Mouse (Mus musculus): Measurements from ENCODE around the gene Klf8. TPM values are rescaled to one million over a fixed set of nuclear protein-coding genes. Genes with fewer than 3 reads are reported as not detected.
"Not testable (repeated sequence)": the region's sequence is repeated elsewhere in the genome, so short reads cannot be mapped to it uniquely, and the experiment has no call there.

Klf8 gene
- 0.59 and 0.90 TPM in 2 replicates for polyA plus RNA-seq (2016; fragmentation: Nextera tagmentation; extraction: Ambion mirVana)

GRCm38 (mm10) chrX:153237304-153237919, at the start of gene Klf8:
TSS of gene Klf8 (plus strand) at chrX:153237466.
- no peaks in the 10 kb centered on the region for H3K36me3 ChIP-seq
- 0 out of 2 replicates have a peak, but pooled peaks cover 4% of the 10 kb centered on the region for H3K4me1 ChIP-seq
- WGBS: 24% methylated on average over 17 of the region's 17 CpGs
- no peak for DNase-seq (ENCODE audit: low spot score)
- peaks cover 76% of the 10 kb centered on the region for H3K27me3 ChIP-seq (ENCODE audit: low read depth, poor library complexity, severe bottlenecking)
- H3K4me3 ChIP-seq: peak within 1 kb of the TSS; percentile 60
- peak within 1 kb of the TSS; percentile 61 for H3K27ac ChIP-seq
- no peaks in the 10 kb centered on the region for H3K9me3 ChIP-seq (replicated peaks)

GRCm38 (mm10) chrX:153199185-153199584, 38.1 kb upstream of the Klf8 start:
- WGBS: 80% methylated on average over 2 of the region's 2 CpGs
- H3K4me3 ChIP-seq; H3K9me3 ChIP-seq (replicated peaks); H3K27ac ChIP-seq; H3K36me3 ChIP-seq; H3K4me1 ChIP-seq; DNase-seq (ENCODE audit: low spot score); H3K27me3 ChIP-seq (ENCODE audit: low read depth, poor library complexity, severe bottlenecking): not testable (repeated sequence)

DNA sequence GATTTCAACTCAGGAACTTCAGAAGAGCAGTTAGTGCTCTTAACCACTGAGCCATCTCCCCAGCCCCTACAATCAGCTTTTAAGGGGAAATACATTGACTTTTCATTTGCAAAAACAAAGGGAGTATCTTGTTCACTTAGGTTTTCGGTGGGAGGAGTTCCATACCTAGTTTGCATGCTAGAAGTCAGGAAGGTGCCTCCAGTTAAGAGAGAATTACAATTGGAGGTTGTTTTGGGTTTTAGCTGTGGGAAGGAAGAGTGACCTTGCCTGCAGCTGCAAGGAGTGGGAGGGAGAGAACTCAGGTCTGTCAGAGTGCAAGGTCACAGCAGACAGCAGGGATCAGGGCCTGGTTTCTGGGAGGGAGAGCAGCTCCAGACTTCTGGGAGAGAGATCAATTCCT, 26.2 kb upstream of the Klf8 start:
- Histone ChIP-seq H3K9me3 (replicated peaks) (no peaks in the 10 kb centered on the region), H3K27me3 (ENCODE audit: low read depth, poor library complexity, severe bottlenecking) (peaks cover 40% of the 10 kb centered on the region), H3K27ac (no peak overlapping the region), H3K4me3 (no peak overlapping the region), H3K36me3 (no peaks in the 10 kb centered on the region), H3K4me1 (no peaks in the 10 kb centered on the region)
- no peak for DNase-seq (ENCODE audit: low spot score)
- 60% methylated on average over 1 of the region's 1 CpGs for WGBS

GRCm38 (mm10) chrX:153231240-153231639, 6.0 kb upstream of the Klf8 start:
- 66% methylated on average over 2 of the region's 2 CpGs for WGBS
- H3K4me3 ChIP-seq: no peak overlapping the region
- no peaks in the 10 kb centered on the region for H3K4me1 ChIP-seq
- no peaks in the 10 kb centered on the region for H3K36me3 ChIP-seq
- peaks cover 64% of the 10 kb centered on the region; the same call in 1 of the 2 replicates for H3K27me3 ChIP-seq (ENCODE audit: low read depth, poor library complexity, severe bottlenecking)
- H3K27ac ChIP-seq: no peak overlapping the region
- no peaks in the 10 kb centered on the region for H3K9me3 ChIP-seq (replicated peaks)
- DNase-seq (ENCODE audit: low spot score): no peak

DNA sequence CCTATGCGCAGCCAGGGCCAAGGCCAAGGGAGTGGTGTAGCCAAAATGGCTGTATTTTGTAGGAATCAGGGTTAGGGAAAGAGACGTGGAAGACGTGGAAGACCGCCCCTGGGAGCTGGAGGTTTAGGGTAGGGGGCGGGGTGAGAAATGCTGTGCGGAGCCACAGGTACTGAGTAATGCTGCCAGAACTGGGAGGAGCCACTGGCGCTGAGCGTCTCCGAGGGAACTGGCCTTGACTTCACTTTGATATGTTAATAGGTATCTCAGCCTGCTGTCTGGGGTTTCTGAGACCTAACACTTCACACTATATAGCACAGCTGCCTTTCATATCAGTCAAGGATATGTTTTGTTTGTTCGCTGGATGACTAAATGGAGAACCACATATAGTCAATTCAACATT, 4.0 kb upstream of the Klf8 start:
- 0 out of 2 replicates have a peak, but pooled peaks cover 4% of the 10 kb centered on the region for H3K4me1 ChIP-seq
- no peaks in the 10 kb centered on the region for H3K9me3 ChIP-seq (replicated peaks)
- DNase-seq (ENCODE audit: low spot score): no peak
- no peaks in the 10 kb centered on the region for H3K36me3 ChIP-seq
- no peak overlapping the region for H3K4me3 ChIP-seq
- H3K27me3 ChIP-seq (ENCODE audit: low read depth, poor library complexity, severe bottlenecking): peaks cover 77% of the 10 kb centered on the region
- no peak overlapping the region for H3K27ac ChIP-seq
- 15% methylated on average over 8 of the region's 10 CpGs for WGBS

- no peaks in the 10 kb centered on the region for H3K9me3 ChIP-seq (replicated peaks)
- 0 out of 2 replicates have a peak, but pooled peaks cover 4% of the 10 kb centered on the region for H3K4me1 ChIP-seq
- H3K27ac ChIP-seq: peak overlapping the region; percentile 61
- WGBS: 23% methylated on average over 23 of the region's 23 CpGs
- DNase-seq (ENCODE audit: low spot score): peak; percentile 41
- peaks cover 77% of the 10 kb centered on the region for H3K27me3 ChIP-seq (ENCODE audit: low read depth, poor library complexity, severe bottlenecking)
- H3K36me3 ChIP-seq: no peaks in the 10 kb centered on the region
- peak overlapping the region; percentile 60 for H3K4me3 ChIP-seq
Measured at GRCm38 (mm10) chrX:153237920-153238504, 746 bp downstream of the Klf8 start.

DNA sequence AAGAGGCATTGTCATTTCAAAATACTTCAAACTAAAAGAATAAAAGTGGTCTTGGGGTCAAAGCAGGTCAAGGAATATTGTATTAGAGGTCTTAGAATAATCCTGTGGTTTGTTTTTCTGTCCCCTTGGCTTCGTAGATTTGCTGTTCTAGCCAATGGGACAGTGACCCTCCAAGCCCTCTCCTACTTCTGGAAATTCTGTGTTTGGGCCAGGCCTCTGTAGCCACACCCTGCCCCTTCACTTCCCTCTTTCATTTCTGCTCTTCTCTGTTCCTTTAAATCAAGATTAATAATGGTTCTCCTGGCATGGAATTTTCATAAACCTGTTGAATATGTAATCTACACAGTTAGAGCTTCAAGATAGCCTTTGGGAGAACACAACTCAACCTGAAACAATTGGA, 17.0 kb downstream of the Klf8 start:
- Histone ChIP-seq H3K4me1 (no peaks in the 10 kb centered on the region), H3K9me3 (replicated peaks) (no peaks in the 10 kb centered on the region), H3K27ac (no peak overlapping the region), H3K4me3 (no peak overlapping the region), H3K36me3 (no peaks in the 10 kb centered on the region), H3K27me3 (ENCODE audit: low read depth, poor library complexity, severe bottlenecking) (peaks cover 25% of the 10 kb centered on the region; the same call in 1 of the 2 replicates)
- 83% methylated on average over 1 of the region's 1 CpGs for WGBS
- DNase-seq (ENCODE audit: low spot score): no peak

DNA sequence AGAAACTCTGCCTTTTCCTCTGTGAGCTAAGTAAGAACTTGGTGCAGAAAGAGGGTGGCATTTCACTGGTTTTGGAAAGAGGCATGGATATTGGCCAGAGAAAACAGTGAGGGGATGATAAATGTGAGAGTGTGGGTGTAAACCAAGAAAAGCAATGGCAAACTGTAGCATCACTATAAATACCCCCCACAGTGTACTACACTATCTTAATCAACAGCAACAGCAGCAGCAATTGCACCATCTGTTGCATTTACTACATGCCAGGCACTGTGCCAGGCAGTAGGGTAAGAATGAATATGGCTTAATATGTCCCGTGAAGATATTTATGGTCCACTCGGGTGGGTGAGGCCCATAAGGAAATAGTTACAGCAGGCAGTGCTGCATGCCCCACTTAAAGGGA, 18.2 kb downstream of the Klf8 start:
- WGBS: 92% methylated on average over 2 of the region's 2 CpGs
- Histone ChIP-seq H3K9me3 (replicated peaks) (no peaks in the 10 kb centered on the region), H3K27me3 (ENCODE audit: low read depth, poor library complexity, severe bottlenecking) (peaks cover 26% of the 10 kb centered on the region; the same call in 1 of the 2 replicates), H3K36me3 (no peaks in the 10 kb centered on the region), H3K4me3 (no peak overlapping the region), H3K27ac (no peak overlapping the region), H3K4me1 (no peaks in the 10 kb centered on the region)
- no peak for DNase-seq (ENCODE audit: low spot score)

DNA sequence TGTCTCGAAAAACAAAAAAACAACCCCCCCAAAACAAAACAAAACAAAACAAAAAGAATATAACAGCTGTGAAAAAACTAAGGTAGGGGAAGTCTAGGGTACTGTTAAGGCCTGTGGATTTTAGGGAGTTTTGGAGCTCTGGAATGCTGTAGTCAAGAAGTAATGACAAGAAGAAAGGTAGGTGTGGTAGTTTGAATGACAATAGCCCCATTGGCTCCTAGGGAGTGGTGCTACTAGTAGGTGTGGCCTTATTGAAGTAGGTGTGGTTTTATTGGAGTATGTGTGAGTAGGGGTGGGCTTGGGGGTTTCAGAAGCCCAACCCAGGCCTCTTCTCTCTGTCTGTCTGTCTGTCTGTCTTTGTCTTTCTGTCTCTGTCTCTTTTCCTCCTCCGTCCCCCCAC, 44.9 kb downstream of the Klf8 start:
- Histone ChIP-seq H3K36me3 (no peaks in the 10 kb centered on the region), H3K9me3 (replicated peaks) (no peaks in the 10 kb centered on the region), H3K4me3 (no peak overlapping the region), H3K27me3 (ENCODE audit: low read depth, poor library complexity, severe bottlenecking) (peaks cover 11% of the 10 kb centered on the region; the same call in 1 of the 2 replicates), H3K27ac (no peak overlapping the region), H3K4me1 (no peaks in the 10 kb centered on the region)
- no peak for DNase-seq (ENCODE audit: low spot score)
- WGBS: 82% methylated on average over 2 of the region's 2 CpGs

- H3K4me1 ChIP-seq: no peaks in the 10 kb centered on the region
- H3K9me3 ChIP-seq (replicated peaks): no peaks in the 10 kb centered on the region
- no peak for DNase-seq (ENCODE audit: low spot score)
- 98% methylated on average over 4 of the region's 4 CpGs for whole genome bisulfite sequencing
- no peaks in the 10 kb centered on the region for H3K36me3 ChIP-seq
- no peak overlapping the region for H3K27ac ChIP-seq
- no peak overlapping the region for H3K4me3 ChIP-seq
- peaks cover 32% of the 10 kb centered on the region for H3K27me3 ChIP-seq (ENCODE audit: low read depth, poor library complexity, severe bottlenecking)
Measured at GRCm38 (mm10) chrX:153311356-153311755, 74.1 kb downstream of the Klf8 start.

- WGBS: 71% methylated on average over 3 of the region's 3 CpGs
- H3K27ac ChIP-seq: no peak overlapping the region
- no peaks in the 10 kb centered on the region for H3K9me3 ChIP-seq (replicated peaks)
- no peaks in the 10 kb centered on the region for H3K36me3 ChIP-seq
- no peak overlapping the region for H3K4me3 ChIP-seq
- H3K27me3 ChIP-seq (ENCODE audit: low read depth, poor library complexity, severe bottlenecking): peaks cover 25% of the 10 kb centered on the region
- no peaks in the 10 kb centered on the region for H3K4me1 ChIP-seq
- DNase-seq (ENCODE audit: low spot score): no peak
Measured at GRCm38 (mm10) chrX:153323105-153323504, 85.8 kb downstream of the Klf8 start.

GRCm38 (mm10) chrX:153334140-153334539, 96.9 kb downstream of the Klf8 start:
- not testable (repeated sequence) for H3K4me1 ChIP-seq; H3K27ac ChIP-seq; H3K9me3 ChIP-seq (replicated peaks); H3K36me3 ChIP-seq; H3K4me3 ChIP-seq; H3K27me3 ChIP-seq (ENCODE audit: low read depth, poor library complexity, severe bottlenecking); DNase-seq (ENCODE audit: low spot score)
- WGBS: 82% methylated on average over 3 of the region's 3 CpGs

DNA sequence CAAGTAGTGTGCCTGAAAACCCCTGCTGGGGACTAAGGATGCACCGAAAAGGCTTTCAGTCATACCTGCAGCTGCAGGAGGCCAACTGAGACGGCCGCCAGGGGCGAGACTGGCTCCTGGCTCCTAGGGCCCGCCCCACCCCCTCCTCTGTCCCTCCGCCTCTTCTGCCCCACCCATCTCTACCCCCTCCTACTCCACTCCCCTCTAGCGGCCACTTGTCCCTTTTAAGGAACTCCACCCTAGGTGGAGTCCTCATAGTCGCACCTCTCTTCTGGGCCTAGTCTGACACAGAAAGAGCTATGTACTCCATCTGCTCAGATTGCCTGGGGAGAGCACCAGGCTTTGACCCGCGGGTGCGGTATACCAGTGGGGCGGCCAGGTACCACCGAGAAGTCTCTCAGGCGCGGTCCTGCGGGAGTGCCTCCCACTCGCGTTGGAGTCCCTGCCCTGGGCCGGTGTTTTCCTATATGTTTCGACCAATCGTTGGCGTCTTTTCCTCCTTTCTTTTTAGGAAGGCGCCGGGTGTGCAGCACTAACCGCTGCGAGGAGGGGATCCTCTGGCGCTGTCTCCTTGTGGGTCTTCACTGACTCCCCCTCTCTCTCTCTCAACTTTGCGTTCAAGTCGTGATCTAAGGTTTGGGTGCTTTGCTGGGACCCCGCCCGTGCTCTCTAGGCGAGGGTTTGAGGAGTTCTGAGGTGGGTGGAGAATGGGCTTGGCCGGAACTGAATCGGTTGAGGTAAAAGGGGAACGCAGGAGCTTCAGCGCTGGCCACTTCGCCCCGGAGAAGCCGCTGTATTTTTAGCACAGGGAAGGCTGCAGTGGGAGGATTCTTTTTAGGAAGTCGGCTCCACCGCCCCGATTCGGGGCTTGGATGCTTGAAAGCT, 122.3 kb downstream of the Klf8 start:
- peak overlapping the region; percentile 55 for H3K4me3 ChIP-seq
- H3K36me3 ChIP-seq: no peaks in the 10 kb centered on the region
- H3K27me3 ChIP-seq (ENCODE audit: low read depth, poor library complexity, severe bottlenecking): peaks cover 75% of the 10 kb centered on the region
- no peak overlapping the region for H3K27ac ChIP-seq
- DNase-seq (ENCODE audit: low spot score): peak; percentile 35
- 0 out of 2 replicates have a peak, but pooled peaks cover 3% of the 10 kb centered on the region for H3K4me1 ChIP-seq
- WGBS: 12% methylated on average over 42 of the region's 43 CpGs
- no peaks in the 10 kb centered on the region for H3K9me3 ChIP-seq (replicated peaks)

Data from limb, embryonic 10.5 days (tissue).